Mouse (Mus musculus): Measurements from ENCODE around the gene Ksr2. TPM values are rescaled to one million over a fixed set of nuclear protein-coding genes. Genes with fewer than 3 reads are reported as not detected.

Gene Ksr2
- total and polyA plus RNA-seq, 3 experiments, result not detected

GRCm38 (mm10) chr5:117380199-117380598 is 33.6 kb upstream of the Ksr2 start:
- DNase-seq (ENCODE audit: low read depth, low spot score), result no peak
- Histone ChIP-seq H3K36me3 (ENCODE audit: control insufficient read depth in 1 of 2, insufficient read depth in 2 of 2, low read length in 2 of 2) (peaks cover 0 to 5% of the 10 kb centered on the region in 2 experiments; a peak in 2 of 4 replicates), H3K4me3 (ENCODE audit: control insufficient read depth in 1 of 2, insufficient read depth in 1 of 2, low read depth in 2 of 2, low read length in 2 of 2) (no peak overlapping the region), H3K27me3 (ENCODE audit: control insufficient read depth in 1 of 2, insufficient read depth in 2 of 2, low read length in 2 of 2) (no peaks in the 10 kb centered on the region), H3K4me1 (ENCODE audit: control insufficient read depth in 1 of 2, insufficient read depth in 2 of 2, low read length in 2 of 2) (no peaks in the 10 kb centered on the region), H3K9me3 (replicated peaks; ENCODE audit: insufficient read depth, low read length) (no peaks in the 10 kb centered on the region), H3K9ac (ENCODE audit: control insufficient read depth, low read depth, low read length, poor library complexity, severe bottlenecking) (no peak overlapping the region), H3K27ac (ENCODE audit: control insufficient read depth, low read depth, low read length) (no peak overlapping the region), H3K79me2 (ENCODE audit: control insufficient read depth, insufficient read depth, low read length, poor library complexity) (peaks cover 1% of the 10 kb centered on the region; the same call in 1 of the 2 replicates)
- TF ChIP-seq RCOR1 (IDR thresholded peaks at IDR 0.05; ENCODE audit: low read depth, low read length), result no peak
- no peak for TF ChIP-seq CTCF (IDR thresholded peaks at IDR 0.05 in 2 of 3, conservative IDR thresholded peaks at IDR 0.05 in 1 of 3; ENCODE audit: control insufficient read depth in 1 of 3, insufficient read depth in 1 of 3, low read depth in 2 of 3, low read length in 3 of 3, poor library complexity in 1 of 3, severe bottlenecking in 1 of 3)
- TF ChIP-seq POLR2AphosphoS2 (IDR thresholded peaks at IDR 0.05; ENCODE audit: low read length), result no peak
- TF ChIP-seq KAT2A (conservative IDR thresholded peaks at IDR 0.05; ENCODE audit: low read depth, low read length), result no peak
- TF ChIP-seq E2F4 (IDR thresholded peaks at IDR 0.05; ENCODE audit: borderline replicate concordance, low read depth, low read length), result no peak
- no peak for TF ChIP-seq GATA1 (IDR thresholded peaks at IDR 0.05; ENCODE audit: low read depth, low read length)

GRCm38 (mm10) chr5:117381785-117382184 is 32.0 kb upstream of the Ksr2 start:
- no peak for DNase-seq (ENCODE audit: low read depth, low spot score)
- peaks cover under 1% of the 10 kb centered on the region; the same call in 1 of the 2 replicates for H3K79me2 ChIP-seq (ENCODE audit: control insufficient read depth, insufficient read depth, low read length, poor library complexity)
- no peak overlapping the region for H3K4me3 ChIP-seq (ENCODE audit: control insufficient read depth in 1 of 2, insufficient read depth in 1 of 2, low read depth in 2 of 2, low read length in 2 of 2)
- H3K27ac ChIP-seq (ENCODE audit: control insufficient read depth, low read depth, low read length), result no peak overlapping the region
- no peaks in the 10 kb centered on the region for H3K9me3 ChIP-seq (replicated peaks; ENCODE audit: insufficient read depth, low read length)
- peaks cover 3 to 5% of the 10 kb centered on the region in 2 experiments for H3K36me3 ChIP-seq (ENCODE audit: control insufficient read depth in 1 of 2, insufficient read depth in 2 of 2, low read length in 2 of 2)
- peaks cover 0 to 2% of the 10 kb centered on the region in 2 experiments; a peak in 3 of 4 replicates for H3K4me1 ChIP-seq (ENCODE audit: control insufficient read depth in 1 of 2, insufficient read depth in 2 of 2, low read length in 2 of 2)
- no peak overlapping the region for H3K9ac ChIP-seq (ENCODE audit: control insufficient read depth, low read depth, low read length, poor library complexity, severe bottlenecking)
- H3K27me3 ChIP-seq (ENCODE audit: control insufficient read depth in 1 of 2, insufficient read depth in 2 of 2, low read length in 2 of 2), result no peaks in the 10 kb centered on the region
- TF ChIP-seq MAX (IDR thresholded peaks at IDR 0.05; ENCODE audit: low read length) (no peak), POLR2AphosphoS2 (IDR thresholded peaks at IDR 0.05; ENCODE audit: low read length) (peak; percentile 24; the same call in 1 of the 2 replicates)

- H3K36me3 ChIP-seq (ENCODE audit: control insufficient read depth in 1 of 2, insufficient read depth in 2 of 2, low read length in 2 of 2), result peaks cover 5 to 14% of the 10 kb centered on the region in 2 experiments
- no peak overlapping the region for H3K4me3 ChIP-seq (ENCODE audit: control insufficient read depth in 1 of 2, insufficient read depth in 1 of 2, low read depth in 2 of 2, low read length in 2 of 2)
Observed at GRCm38 (mm10) chr5:117383198-117383597, 30.6 kb upstream of the Ksr2 start.

More at GRCm38 (mm10) chr5:117383198-117383597, 30.6 kb upstream of the Ksr2 start:
- H3K4me1 ChIP-seq (ENCODE audit: control insufficient read depth in 1 of 2, insufficient read depth in 2 of 2, low read length in 2 of 2), result peaks cover 5 to 10% of the 10 kb centered on the region in 2 experiments
- no peak for TF ChIP-seq MAZ (IDR thresholded peaks at IDR 0.05; ENCODE audit: low read depth, low read length)
- TF ChIP-seq SMC3 (IDR thresholded peaks at IDR 0.05; ENCODE audit: low read depth, low read length), result no peak
- TF ChIP-seq UBTF (IDR thresholded peaks at IDR 0.05; ENCODE audit: borderline replicate concordance, insufficient read depth, low read depth, low read length), result no peak
- TF ChIP-seq MYC (IDR thresholded peaks at IDR 0.05; ENCODE audit: low read depth, low read length), result no peak
- TF ChIP-seq POLR2A (IDR thresholded peaks at IDR 0.05; ENCODE audit: control insufficient read depth in 1 of 2, insufficient read depth in 1 of 2, low read depth in 1 of 2, low read length in 2 of 2, poor library complexity in 1 of 2), result no peak
- no peak for TF ChIP-seq GATA1 (IDR thresholded peaks at IDR 0.05; ENCODE audit: low read depth, low read length)
- no peak for TF ChIP-seq USF1 (IDR thresholded peaks at IDR 0.05; ENCODE audit: low read depth, low read length)
- TF ChIP-seq CHD1 (IDR thresholded peaks at IDR 0.05; ENCODE audit: low read depth, low read length), result no peak
- TF ChIP-seq USF2 (IDR thresholded peaks at IDR 0.05; ENCODE audit: borderline replicate concordance in 1 of 2, insufficient read depth in 1 of 2, low read depth in 1 of 2, low read length in 2 of 2), result no peak
- no peaks in the 10 kb centered on the region for H3K27me3 ChIP-seq (ENCODE audit: control insufficient read depth in 1 of 2, insufficient read depth in 2 of 2, low read length in 2 of 2)
- DNase-seq (ENCODE audit: low read depth, low spot score), result no peak
- H3K9ac ChIP-seq (ENCODE audit: control insufficient read depth, low read depth, low read length, poor library complexity, severe bottlenecking), result no peak overlapping the region
- no peaks in the 10 kb centered on the region for H3K9me3 ChIP-seq (replicated peaks; ENCODE audit: insufficient read depth, low read length)
- no peak overlapping the region for H3K27ac ChIP-seq (ENCODE audit: control insufficient read depth, low read depth, low read length)
- H3K79me2 ChIP-seq (ENCODE audit: control insufficient read depth, insufficient read depth, low read length, poor library complexity), result peaks cover 13% of the 10 kb centered on the region
